Mouse (Mus musculus) heart, embryonic 14.5 days (tissue): ENCODE measurements around the gene Gm3149. TPM values are rescaled to one million over a fixed set of nuclear protein-coding genes. Genes with fewer than 3 reads are reported as not detected.
"Not testable (repeated sequence)": the region's sequence is repeated elsewhere in the genome, so short reads cannot be mapped to it uniquely, and the experiment has no call there.

Experiments
- ATAC-seq: fragments of 200-750 bp; cut with Nextera tagmentation; 2 replicates; pipeline ENCODE4 v1.8.0; 2017; ENCODE audit warnings: low read depth, moderate TSS enrichment; ENCODE audit not compliant: insufficient number of reproducible peaks, insufficient read depth, low FRiP score
- H3K27ac ChIP-seq, 2 experiments: fragments of 200-500 bp in 1 of 2; fragments of 300-500 bp in 1 of 2; sonication (generic) in 1 of 2; replicated peaks in 1 of 2; 2 replicates each; pipeline ENCODE4 v1.5.1; 2012 to 2014; ENCODE audit warnings: low read depth in 2 of 2, low read length in 2 of 2, control low read depth in 1 of 2, mild to moderate bottlenecking in 1 of 2, mixed read lengths in 1 of 2; ENCODE audit not compliant: control insufficient read depth in 1 of 2, insufficient read depth in 1 of 2
- H3K27me3 ChIP-seq: fragments of 300-500 bp; sonication (generic); 2 replicates; pipeline ENCODE4 v1.6.1; 2014; ENCODE audit warnings: mild to moderate bottlenecking, low read length, control low read depth; ENCODE audit not compliant: control insufficient read depth, insufficient read depth
- H3K36me3 ChIP-seq: fragments of 300-500 bp; sonication (generic); 2 replicates; pipeline ENCODE4 v1.6.1; 2014; ENCODE audit warnings: mild to moderate bottlenecking, control low read depth, low read length, mixed read lengths; ENCODE audit not compliant: control insufficient read depth, insufficient read depth
- H3K4me1 ChIP-seq, 2 experiments: fragments of 200-500 bp in 1 of 2; fragments of 300-500 bp in 1 of 2; sonication (generic) in 1 of 2; 2 replicates each; pipeline ENCODE4 v1.6.1; 2012 to 2014; ENCODE audit warnings: low read length in 2 of 2, control low read depth in 1 of 2, mixed read lengths in 1 of 2; ENCODE audit not compliant: control insufficient read depth in 2 of 2, insufficient read depth in 2 of 2
- H3K4me2 ChIP-seq: fragments of 300-500 bp; sonication (generic); 2 replicates; pipeline ENCODE4 v1.6.1; 2014; ENCODE audit warnings: mild to moderate bottlenecking, low read length
- H3K4me3 ChIP-seq, 2 experiments: fragments of 200-500 bp in 1 of 2; fragments of 300-500 bp in 1 of 2; sonication (generic) in 1 of 2; 2 replicates each; pipeline ENCODE4 v1.5.1; 2012 to 2014; ENCODE audit warnings: low read length in 2 of 2, mild to moderate bottlenecking in 2 of 2, control low read depth in 1 of 2, low read depth in 1 of 2, moderate library complexity in 1 of 2; ENCODE audit not compliant: control insufficient read depth in 1 of 2, insufficient read depth in 1 of 2
- H3K9ac ChIP-seq: fragments of 300-500 bp; sonication (generic); 2 replicates; pipeline ENCODE4 v1.6.1; 2014; ENCODE audit warnings: mild to moderate bottlenecking, low read length
- H3K9me3 ChIP-seq: fragments of 300-500 bp; sonication (generic); 2 replicates; pipeline ENCODE4 v1.6.1; 2016; ENCODE audit warnings: low read length, control low read depth; ENCODE audit not compliant: control insufficient read depth
- WGBS: fragments of 180-500 bp; shearing (Covaris S2); extraction: QIAGEN DNeasy Blood & Tissue Kit; methylation state at CpG from one replicate; pipeline ENCODE4 v1.1.7; 2014; 5-methylcytosine and 5-hydroxymethylcytosine counted together
- polyA plus RNA-seq: library from polyadenylated mRNA; unstranded; fragments of >200 nt; fragmentation: Nextera tagmentation; extraction: Ambion mirVana; gene quantifications from 2 replicates; pipeline ENCODE4 v1.2.1, GENCODE M21; 2014

The Gm3149 gene
- polyA plus RNA-seq, result not detected in 2 replicates

DNA sequence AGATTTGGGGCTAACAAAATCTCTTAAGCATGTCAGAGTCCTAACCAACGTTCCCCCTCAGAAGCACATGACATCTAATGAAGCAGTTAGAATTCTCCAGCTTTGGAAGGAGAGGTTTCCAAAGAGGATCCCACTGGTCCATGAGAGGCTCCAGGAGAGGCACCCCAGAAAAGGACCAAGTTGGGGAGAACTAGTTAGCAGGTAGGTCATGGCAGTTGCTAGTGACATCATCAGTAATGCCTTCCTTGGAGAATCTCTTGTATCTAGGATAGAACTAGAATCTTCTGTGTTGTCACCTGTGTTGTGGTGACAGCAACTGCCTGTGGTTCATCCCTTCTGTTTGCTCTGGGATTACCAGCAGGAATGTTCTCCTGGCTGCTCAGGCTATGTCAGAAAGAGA, at the start of gene Gm3149:
Gene Gm3149 (plus strand): TSS at position 301 of the 400 bp plus-strand sequence.
- not testable (repeated sequence) for H3K4me1 ChIP-seq, ATAC-seq, H3K27ac ChIP-seq, H3K9me3 ChIP-seq, H3K9ac ChIP-seq, H3K27me3 ChIP-seq, H3K36me3 ChIP-seq, H3K4me3 ChIP-seq, H3K4me2 ChIP-seq
- no CpG with 5 or more reads among the region's 1 CpGs for WGBS

GRCm38 (mm10) chr14:4269238-4269950, 47.7 kb upstream of the Gm3149 start:
- H3K4me3 ChIP-seq, H3K27ac ChIP-seq, H3K27me3 ChIP-seq, H3K4me1 ChIP-seq, H3K9me3 ChIP-seq, H3K9ac ChIP-seq, H3K36me3 ChIP-seq, H3K4me2 ChIP-seq, ATAC-seq: not testable (repeated sequence)
- WGBS, result 77% methylated on average over 2 of the region's 2 CpGs

DNA sequence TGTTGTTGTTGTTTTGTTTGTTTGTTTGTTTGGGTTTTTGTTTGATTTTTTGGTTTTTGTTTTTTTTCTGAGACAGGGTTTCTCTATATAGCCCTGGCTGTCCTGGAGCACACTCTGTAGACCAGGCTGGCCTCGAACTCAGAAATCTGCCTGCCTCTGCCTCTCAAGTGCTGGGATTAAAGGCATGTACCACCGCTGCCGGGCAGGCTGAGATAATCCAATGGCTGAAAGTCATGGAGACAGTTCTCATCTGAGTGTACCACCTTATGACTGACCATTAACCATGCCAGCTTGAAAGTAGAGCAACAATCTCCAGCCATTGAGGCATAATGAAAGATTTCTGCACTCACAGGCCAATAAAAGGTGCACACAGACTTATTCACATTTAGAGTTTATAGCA, 37.3 kb upstream of the Gm3149 start:
- not testable (repeated sequence) for H3K27ac ChIP-seq, H3K36me3 ChIP-seq, H3K27me3 ChIP-seq, H3K4me2 ChIP-seq, H3K9ac ChIP-seq, ATAC-seq, H3K4me3 ChIP-seq, H3K4me1 ChIP-seq, H3K9me3 ChIP-seq
- 78% methylated on average over 2 of the region's 3 CpGs for WGBS

GRCm38 (mm10) chr14:4334476-4335080, 17.5 kb downstream of the Gm3149 start, which contains the start of gene 2610042L04Rik:
Gene 2610042L04Rik, plus strand, starts transcription at chr14:4334763.
- Histone ChIP-seq H3K4me2 (peak within 1 kb of the TSS; percentile 63), H3K4me3 (peak within 1 kb of the TSS; percentile 20 to 33; a peak in 3 of 4 replicates)
- not testable (repeated sequence) for H3K9me3 ChIP-seq, H3K36me3 ChIP-seq, H3K9ac ChIP-seq, H3K4me1 ChIP-seq, H3K27ac ChIP-seq, H3K27me3 ChIP-seq, ATAC-seq
- 9% methylated on average over 20 of the region's 48 CpGs for WGBS

DNA sequence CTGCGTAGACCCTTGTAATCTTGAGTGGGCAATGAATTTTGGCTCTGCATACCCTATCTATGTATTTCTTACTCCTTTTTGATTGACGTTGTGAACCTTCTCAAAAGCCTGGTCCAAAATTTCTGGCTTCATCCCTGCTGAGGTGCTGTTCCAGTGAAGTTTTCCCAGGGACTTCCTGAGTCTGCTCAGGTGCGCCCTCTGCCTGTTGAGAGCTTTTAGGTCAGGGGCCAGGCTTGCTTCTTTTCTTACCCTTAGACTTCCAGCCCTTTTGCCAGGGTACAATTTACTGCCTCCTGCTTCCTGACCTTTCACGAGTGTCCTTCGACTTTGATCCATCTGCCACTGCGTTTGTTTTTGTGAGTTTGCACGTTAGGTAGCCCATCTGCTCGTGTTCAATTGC, 18.4 kb downstream of the Gm3149 start:
- not testable (repeated sequence) for H3K9ac ChIP-seq

DNA sequence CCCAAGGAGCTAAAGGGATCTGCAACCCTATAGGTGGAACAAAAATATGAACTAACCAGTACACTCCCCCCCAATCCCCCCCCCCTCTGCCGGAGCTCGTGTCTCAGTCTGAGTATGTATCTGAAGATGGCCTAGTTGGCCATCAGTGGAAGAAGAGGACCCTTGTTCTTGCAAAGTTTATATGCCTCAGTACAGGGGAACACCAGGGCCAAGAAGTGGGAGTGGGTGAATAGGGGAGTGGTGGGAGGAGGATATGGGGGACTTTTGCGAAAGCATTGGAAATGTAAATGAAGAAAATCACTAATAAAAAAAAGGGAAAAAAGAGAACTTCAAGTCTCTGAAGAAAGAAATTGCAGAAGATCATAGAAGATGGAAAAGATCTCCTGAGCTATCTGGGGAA, 51.9 kb downstream of the Gm3149 start:
- 72% methylated on average over 3 of the region's 3 CpGs for WGBS
- H3K27ac ChIP-seq, H3K4me1 ChIP-seq, H3K4me3 ChIP-seq, H3K9ac ChIP-seq, ATAC-seq, H3K9me3 ChIP-seq, H3K36me3 ChIP-seq, H3K27me3 ChIP-seq, H3K4me2 ChIP-seq: not testable (repeated sequence)

More for the DNA sequence above, 18.4 kb downstream of the Gm3149 start:
- H3K4me1 ChIP-seq, H3K27me3 ChIP-seq, ATAC-seq, H3K27ac ChIP-seq, H3K9me3 ChIP-seq, H3K4me3 ChIP-seq, H3K36me3 ChIP-seq, H3K4me2 ChIP-seq: not testable (repeated sequence)
- 17% methylated on average over 7 of the region's 8 CpGs for WGBS

GRCm38 (mm10) chr14:4369691-4370090, 52.6 kb downstream of the Gm3149 start:
- H3K4me2 ChIP-seq, H3K36me3 ChIP-seq, H3K9me3 ChIP-seq, H3K27me3 ChIP-seq, H3K9ac ChIP-seq, ATAC-seq, H3K4me3 ChIP-seq, H3K4me1 ChIP-seq, H3K27ac ChIP-seq: not testable (repeated sequence)
- 70% methylated on average over 3 of the region's 3 CpGs for whole genome bisulfite sequencing
